Mouse (Mus musculus) inflammation-experienced regulatory T-cells, adult 6 months (primary cell): ENCODE measurements around the gene Prep. TPM values are rescaled to one million over a fixed set of nuclear protein-coding genes. Genes with fewer than 3 reads are reported as not detected.

Experiments
- ATAC-seq: one replicate; pipeline ENCODE4 v1.8.0; 2017
- polyA plus RNA-seq, 3 experiments: library from polyadenylated mRNA; unstranded; fragments of 100-300 nt; shearing (Covaris generic); gene quantifications; one replicate each; pipeline ENCODE4 v1.2.1; 2017

The Prep gene
- polyA plus RNA-seq, 3 experiments from 2014 or later: 1.9 to 5.7 (median 3.7) TPM

- ATAC-seq: no peak
Observed at GRCm38 (mm10) chr10:45193330-45194310, 126.6 kb downstream of the Prep start.

- ATAC-seq: no peak
Observed at GRCm38 (mm10) chr10:45194531-45194930, 127.5 kb downstream of the Prep start.

- no peak for ATAC-seq
Observed at GRCm38 (mm10) chr10:45204582-45204981, 137.6 kb downstream of the Prep start.

GRCm38 (mm10) chr10:45210201-45210600, 143.2 kb downstream of the Prep start:
- ATAC-seq: no peak

- no peak for ATAC-seq
Observed at GRCm38 (mm10) chr10:45216676-45217075, 149.7 kb downstream of the Prep start.

Other genes starting within 250 kb of the Prep start
- not detected for gene Popdc3, start 110.9 kb downstream of the Prep start, polyA plus RNA-seq